Mouse (Mus musculus): ENCODE data around the gene Dennd4a.

Gene Dennd4a

GRCm38 (mm10) chr9:64904917-64905640, 93.9 kb downstream of the Dennd4a start:
- no peak for DNase-seq (ENCODE audit: extremely low read depth, insufficient read length, low spot score)

- no peak for DNase-seq (ENCODE audit: extremely low read depth, insufficient read length, low spot score)
These were observed 96.3 kb downstream of the Dennd4a start for GRCm38 (mm10) chr9:64907441-64907840.

- no peak for DNase-seq (ENCODE audit: extremely low read depth, insufficient read length, low spot score)
These were observed 102.3 kb downstream of the Dennd4a start for GRCm38 (mm10) chr9:64913406-64913805.

- DNase-seq (ENCODE audit: extremely low read depth, insufficient read length, low spot score): no peak
These were observed 102.8 kb downstream of the Dennd4a start for GRCm38 (mm10) chr9:64913973-64914372.

GRCm38 (mm10) chr9:64914629-64915028, 103.5 kb downstream of the Dennd4a start:
- no peak for DNase-seq (ENCODE audit: extremely low read depth, insufficient read length, low spot score)

GRCm38 (mm10) chr9:64918560-64918959, 107.4 kb downstream of the Dennd4a start:
- DNase-seq (ENCODE audit: extremely low read depth, insufficient read length, low spot score): no peak

GRCm38 (mm10) chr9:64925771-64926170, 114.6 kb downstream of the Dennd4a start:
- no peak for DNase-seq (ENCODE audit: extremely low read depth, insufficient read length, low spot score)

- peak; percentile 44 for DNase-seq (ENCODE audit: extremely low read depth, insufficient read length, low spot score)
These were observed 115.3 kb downstream of the Dennd4a start for GRCm38 (mm10) chr9:64926201-64926991.

- DNase-seq (ENCODE audit: extremely low read depth, insufficient read length, low spot score): no peak
These were observed 119.1 kb downstream of the Dennd4a start for GRCm38 (mm10) chr9:64930256-64930655.

GRCm38 (mm10) chr9:64931751-64932610, 120.8 kb downstream of the Dennd4a start:
- DNase-seq (ENCODE audit: extremely low read depth, insufficient read length, low spot score): no peak

- no peak for DNase-seq (ENCODE audit: extremely low read depth, insufficient read length, low spot score)
These were observed 123.0 kb downstream of the Dennd4a start for GRCm38 (mm10) chr9:64934015-64934754.

- DNase-seq (ENCODE audit: extremely low read depth, insufficient read length, low spot score): no peak
These were observed 125.4 kb downstream of the Dennd4a start for GRCm38 (mm10) chr9:64936508-64936907.

- no peak for DNase-seq (ENCODE audit: extremely low read depth, insufficient read length, low spot score)
These were observed 126.4 kb downstream of the Dennd4a start for GRCm38 (mm10) chr9:64937491-64937890.

- no peak for DNase-seq (ENCODE audit: extremely low read depth, insufficient read length, low spot score)
These were observed 127.4 kb downstream of the Dennd4a start for GRCm38 (mm10) chr9:64938535-64938934.

- no peak for DNase-seq (ENCODE audit: extremely low read depth, insufficient read length, low spot score)
These were observed 128.1 kb downstream of the Dennd4a start for GRCm38 (mm10) chr9:64939281-64939680.

GRCm38 (mm10) chr9:64939790-64940189, 128.7 kb downstream of the Dennd4a start:
- no peak for DNase-seq (ENCODE audit: extremely low read depth, insufficient read length, low spot score)

- no peak for DNase-seq (ENCODE audit: extremely low read depth, insufficient read length, low spot score)
These were observed 129.7 kb downstream of the Dennd4a start for GRCm38 (mm10) chr9:64940731-64941346.

GRCm38 (mm10) chr9:64941650-64942049, 130.5 kb downstream of the Dennd4a start:
- no peak for DNase-seq (ENCODE audit: extremely low read depth, insufficient read length, low spot score)

- no peak for DNase-seq (ENCODE audit: extremely low read depth, insufficient read length, low spot score)
These were observed 132.9 kb downstream of the Dennd4a start for GRCm38 (mm10) chr9:64943997-64944396.
